Mouse (Mus musculus) ES-Bruce4 (cell line): ENCODE measurements around the gene Apoa2.

Experiments
- EP300 ChIP-seq: IDR thresholded peaks from 2 replicates; pipeline ENCODE4 v1.6.1; 2011; ENCODE audit warnings: low read depth, low read length; ENCODE audit not compliant: insufficient read depth
- POLR2A ChIP-seq: IDR thresholded peaks from one replicate; pipeline ENCODE4 v1.8.1; 2011; ENCODE audit warnings: low read length; ENCODE audit not compliant: insufficient read depth

DNA sequence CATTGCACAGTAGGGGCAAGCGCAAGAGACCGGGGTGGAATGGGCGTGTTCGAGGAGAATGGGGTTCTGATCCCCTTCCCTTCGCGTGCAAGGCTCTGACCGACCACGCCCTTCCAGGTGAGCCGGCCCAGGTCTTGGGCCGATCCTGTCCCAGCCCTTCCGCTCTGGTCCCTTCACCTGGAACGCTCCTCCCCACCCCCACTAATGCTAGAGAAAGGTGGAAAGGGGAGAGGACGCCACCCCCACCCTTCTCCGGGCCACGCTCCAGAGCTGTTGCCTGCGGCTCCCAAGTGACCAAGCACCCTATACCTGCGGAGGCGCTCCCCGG, 45.7 kb downstream of the Apoa2 start:
- peak; percentile 8; the same call in 1 of the 2 replicates for TF ChIP-seq EP300
- TF ChIP-seq POLR2A, result no peak
